Mouse (Mus musculus) embryonic stem cell, embryonic (primary cell): ENCODE data around the gene Col4a4.

Source experiments
- CTCF ChIA-PET, 4 experiments: fragments of 300-600 bp in 2 of 4; fragments of 350-600 bp in 2 of 4; sonication (Branson Sonifier 250); formaldehyde crosslinking; loops; one replicate each; lab custom pipeline; 2022; ENCODE audit warnings: inconsistent platforms in 2 of 4; lab: Charles Lee
- POLR2A ChIA-PET, 4 experiments: fragments of 300-600 bp in 2 of 4; fragments of 350-600 bp in 2 of 4; sonication (Branson Sonifier 250); formaldehyde crosslinking; loops; one replicate each; lab custom pipeline; 2022; ENCODE audit warnings: antibody characterized with exemption in 4 of 4, inconsistent platforms in 1 of 4; lab: Charles Lee

Gene Col4a4

GRCm38 (mm10) chr1:82586713-82587399 lies at the start of gene Col4a4, which contains the start of gene Col4a3:
TSS of gene Col4a4 (minus strand) at chr1:82586849.
TSS of gene Col4a3 (plus strand) at chr1:82586921.
- CTCF ChIA-PET: interaction anchor here in 2 of 4 experiments (1.1 to 1.3 kb wide), 2 partner anchors 55 kb away, joined by 4 read pairs; no protein-coding TSS in a partner anchor
- POLR2A ChIA-PET: no interaction called here

- ChIA-PET CTCF (no interaction called here), POLR2A (no interaction called here)
These were observed 49.7 kb upstream of the Col4a4 start for GRCm38 (mm10) chr1:82636321-82636720.

- POLR2A ChIA-PET: no interaction called here
- CTCF ChIA-PET: no interaction called here
These were observed 48.6 kb upstream of the Col4a4 start for GRCm38 (mm10) chr1:82635254-82635620.

GRCm38 (mm10) chr1:82634545-82635253 lies 48.0 kb upstream of the Col4a4 start:
- POLR2A ChIA-PET: interaction anchor here in 2 of 4 experiments (0.6 to 0.7 kb wide), 2 partner anchors 156 to 325 kb away, joined by 4 read pairs; no protein-coding TSS in a partner anchor
- CTCF ChIA-PET: no interaction called here

GRCm38 (mm10) chr1:82631169-82631792 lies 44.6 kb upstream of the Col4a4 start:
- CTCF ChIA-PET: interaction anchor here in 1 of 4 experiments (0.8 kb wide), 1 partner anchor 11 kb away, joined by 4 read pairs; no protein-coding TSS in a partner anchor
- POLR2A ChIA-PET: interaction anchor here in 1 of 4 experiments (0.7 kb wide), 1 partner anchor 15 kb away, joined by 3 read pairs; no protein-coding TSS in a partner anchor

GRCm38 (mm10) chr1:82629495-82629894 lies 42.8 kb upstream of the Col4a4 start:
- ChIA-PET CTCF (interaction anchor here in 1 of 4 experiments (0.9 kb wide), 1 partner anchor 12 kb away, joined by 3 read pairs; no protein-coding TSS in a partner anchor), POLR2A (no interaction called here)

- POLR2A ChIA-PET: no interaction called here
- CTCF ChIA-PET: no interaction called here
These were observed 41.0 kb upstream of the Col4a4 start for GRCm38 (mm10) chr1:82627652-82628051.

GRCm38 (mm10) chr1:82625474-82625873 lies 38.8 kb upstream of the Col4a4 start:
- CTCF ChIA-PET: interaction anchor here in 1 of 4 experiments (0.8 kb wide), 1 partner anchor 16 kb away, joined by 4 read pairs; no protein-coding TSS in a partner anchor

GRCm38 (mm10) chr1:82624934-82625333 lies 38.3 kb upstream of the Col4a4 start:
- POLR2A ChIA-PET: no interaction called here
- CTCF ChIA-PET: interaction anchor here in 1 of 4 experiments (0.8 kb wide), 1 partner anchor 17 kb away, joined by 4 read pairs; no protein-coding TSS in a partner anchor

More at GRCm38 (mm10) chr1:82625474-82625873, 38.8 kb upstream of the Col4a4 start:
- POLR2A ChIA-PET: no interaction called here

- ChIA-PET CTCF (no interaction called here), POLR2A (no interaction called here)
These were observed 33.3 kb upstream of the Col4a4 start for GRCm38 (mm10) chr1:82619981-82620380.

- ChIA-PET CTCF (interaction anchor here in 2 of 4 experiments (0.7 to 0.9 kb wide), 2 partner anchors 23 to 749 kb away, joined by 4 to 9 read pairs; no protein-coding TSS in a partner anchor), POLR2A (no interaction called here)
These were observed 31.9 kb upstream of the Col4a4 start for GRCm38 (mm10) chr1:82618592-82618991.

GRCm38 (mm10) chr1:82618001-82618400 lies 31.4 kb upstream of the Col4a4 start:
- ChIA-PET CTCF (no interaction called here), POLR2A (no interaction called here)

GRCm38 (mm10) chr1:82612061-82612660 lies 25.5 kb upstream of the Col4a4 start:
- CTCF ChIA-PET: no interaction called here
- POLR2A ChIA-PET: no interaction called here

- ChIA-PET CTCF (no interaction called here), POLR2A (no interaction called here)
These were observed 22.1 kb upstream of the Col4a4 start for GRCm38 (mm10) chr1:82608646-82609262.

- ChIA-PET CTCF (interaction anchor here in 1 of 4 experiments (0.7 kb wide), 1 partner anchor 1149 kb away, joined by 3 read pairs; no protein-coding TSS in a partner anchor), POLR2A (no interaction called here)
These were observed 19.2 kb upstream of the Col4a4 start for GRCm38 (mm10) chr1:82605856-82606255.

GRCm38 (mm10) chr1:82605347-82605746 lies 18.7 kb upstream of the Col4a4 start:
- ChIA-PET CTCF (no interaction called here), POLR2A (no interaction called here)

GRCm38 (mm10) chr1:82603198-82603950 lies 16.7 kb upstream of the Col4a4 start:
- CTCF ChIA-PET: interaction anchor here in 1 of 4 experiments (1.0 kb wide), 1 partner anchor 38 kb away, joined by 4 read pairs; no protein-coding TSS in a partner anchor
- POLR2A ChIA-PET: no interaction called here
